ENCODE assay signal across 8 mouse cellular contexts in the genomic region with DNA sequence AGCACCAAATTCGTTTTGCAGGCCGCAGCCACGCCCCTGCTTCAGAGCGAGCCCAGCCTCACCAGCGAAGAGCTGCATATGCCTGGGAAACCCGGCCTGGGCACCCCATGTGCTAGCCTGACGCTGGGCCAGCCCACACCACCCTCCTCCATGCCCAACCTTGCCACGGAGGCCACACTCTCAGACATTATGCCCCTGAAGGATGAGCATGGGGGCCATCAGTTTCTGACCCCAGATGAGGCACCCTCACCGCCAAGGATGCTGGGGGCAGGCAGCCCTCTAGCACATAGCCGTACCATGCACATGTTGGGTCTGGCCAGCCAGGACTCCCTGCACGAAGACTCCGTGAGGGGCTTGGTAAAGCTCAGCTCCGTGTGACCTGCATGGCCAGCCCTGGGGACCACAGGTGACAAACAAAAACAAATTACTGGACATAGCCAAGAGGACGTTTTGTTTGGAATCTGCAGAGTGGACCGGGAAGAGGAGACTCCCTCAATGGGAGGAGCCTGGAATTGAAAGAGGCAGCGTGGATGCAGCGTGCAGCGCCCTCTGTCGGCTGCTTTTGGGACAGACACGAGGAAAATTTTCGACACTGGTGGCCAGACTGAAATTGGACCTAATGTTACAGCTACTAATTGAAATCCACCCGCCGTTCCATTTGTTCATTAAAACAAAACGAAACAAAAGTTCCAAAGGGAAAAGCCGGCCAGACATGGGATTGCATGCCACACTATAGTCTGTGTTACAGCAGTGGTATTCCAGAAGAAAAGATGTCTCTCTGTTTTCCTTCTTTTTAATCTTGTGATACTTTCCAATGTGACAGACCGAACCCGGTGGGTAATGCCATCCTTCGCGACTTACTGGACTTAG.
DNase-seq lines count a peak whose midpoint lies in the region; ATAC-seq and TF ChIP-seq lines count a peak whose summit lies in the region.

No protein-coding gene starts in this region.

- H3K36me3 ChIP-seq in embryonic facial prominence, embryonic 13.5 days = no peaks in the 10 kb centered on the region
- H3K36me3 ChIP-seq in limb, embryonic 13.5 days = no peaks in the 10 kb centered on the region
- no peaks in the 10 kb centered on the region for H3K36me3 ChIP-seq in midbrain, embryonic 14.5 days (ENCODE audit: control insufficient read depth, insufficient read depth, low read length)

- H3K4me3 ChIP-seq in bone marrow macrophage, adult 2 months (ENCODE audit: insufficient read depth, low read length) = no peak overlapping the region
- peak overlapping the region; percentile 51 for H3K4me3 ChIP-seq in embryonic facial prominence, embryonic 13.5 days
- H3K4me3 ChIP-seq in limb, embryonic 13.5 days = peak overlapping the region; percentile 46
- peak overlapping the region; percentile 38 for H3K4me3 ChIP-seq in midbrain, embryonic 14.5 days (replicated peaks; ENCODE audit: low read depth, low read length)

- TF ChIP-seq CTCF in bone marrow macrophage, adult 2 months (IDR thresholded peaks at IDR 0.05; ENCODE audit: low read depth, low read length) = peak; percentile 94

- peak overlapping the region; percentile 71 for H3K9ac ChIP-seq in embryonic facial prominence, embryonic 13.5 days
- H3K9ac ChIP-seq in limb, embryonic 13.5 days = peak overlapping the region; percentile 54
- peak overlapping the region; percentile 53 for H3K9ac ChIP-seq in midbrain, embryonic 14.5 days (replicated peaks; ENCODE audit: low read length)

- no peak overlapping the region for H3K27ac ChIP-seq in bone marrow macrophage, adult 2 months (ENCODE audit: insufficient read depth, low read depth, low read length)
- H3K27ac ChIP-seq in embryonic facial prominence, embryonic 13.5 days = peak overlapping the region; percentile 44
- H3K27ac ChIP-seq in limb, embryonic 13.5 days = no peak overlapping the region
- H3K27ac ChIP-seq in midbrain, embryonic 14.5 days (replicated peaks; ENCODE audit: low read depth, low read length) = peak overlapping the region; percentile 45

- peak overlapping the region; percentile 89 for H3K4me2 ChIP-seq in embryonic facial prominence, embryonic 13.5 days
- peak overlapping the region; percentile 77 for H3K4me2 ChIP-seq in limb, embryonic 13.5 days (replicated peaks)
- H3K4me2 ChIP-seq in midbrain, embryonic 14.5 days (ENCODE audit: low read length) = peak overlapping the region; percentile 71

- TF ChIP-seq POLR2A in bone marrow macrophage, adult 2 months (IDR thresholded peaks at IDR 0.05; ENCODE audit: borderline replicate concordance, low read depth, low read length) = no peak

- peak; percentile 74 for ATAC-seq in embryonic facial prominence, embryonic 13.5 days (ENCODE audit: insufficient number of reproducible peaks, insufficient read depth, low FRiP score, low TSS enrichment, low read depth)
- ATAC-seq in limb, embryonic 13.5 days (ENCODE audit: low FRiP score, low read depth) = peak; percentile 67
- peak; percentile 73 for ATAC-seq in midbrain, embryonic 14.5 days (ENCODE audit: low FRiP score, low TSS enrichment)

- peaks cover 7% of the 10 kb centered on the region for H3K4me1 ChIP-seq in bone marrow macrophage, adult 2 months (ENCODE audit: control insufficient read depth, insufficient read depth, low read length)
- H3K4me1 ChIP-seq in embryonic facial prominence, embryonic 13.5 days = peaks cover 11% of the 10 kb centered on the region
- H3K4me1 ChIP-seq in limb, embryonic 13.5 days = peaks cover 5% of the 10 kb centered on the region; the same call in 1 of the 2 replicates
- peaks cover 3% of the 10 kb centered on the region; the same call in 1 of the 2 replicates for H3K4me1 ChIP-seq in midbrain, embryonic 14.5 days (ENCODE audit: control insufficient read depth, insufficient read depth, low read length)

- H3K27me3 ChIP-seq in embryonic facial prominence, embryonic 13.5 days = no peaks in the 10 kb centered on the region
- H3K27me3 ChIP-seq in limb, embryonic 13.5 days = no peaks in the 10 kb centered on the region
- no peaks in the 10 kb centered on the region for H3K27me3 ChIP-seq in midbrain, embryonic 14.5 days (ENCODE audit: control insufficient read depth, insufficient read depth, low read length)

- no peaks in the 10 kb centered on the region for H3K9me3 ChIP-seq in embryonic facial prominence, embryonic 13.5 days
- H3K9me3 ChIP-seq in limb, embryonic 13.5 days = no peaks in the 10 kb centered on the region
- no peaks in the 10 kb centered on the region for H3K9me3 ChIP-seq in midbrain, embryonic 14.5 days (ENCODE audit: control insufficient read depth, low read length)

- WGBS in embryonic facial prominence, embryonic 13.5 days = 9% methylated on average over 29 of the region's 29 CpGs
- 9% methylated on average over 29 of the region's 29 CpGs for WGBS in limb, embryonic 13.5 days
- 10% methylated on average over 29 of the region's 29 CpGs for WGBS in midbrain, embryonic 14.5 days

- peak; percentile 40 for DNase-seq in A20 (ENCODE audit: low read depth, low spot score)
- peak; percentile 84 for DNase-seq in heart, adult 8-10 months (ENCODE audit: low spot score)
- peak; percentile 71 to 84 for DNase-seq in kidney, adult 8-10 months
- DNase-seq in midbrain, embryonic 14.5 days = peak; percentile 91
- DNase-seq in spleen, postnatal 4 days (ENCODE audit: low spot score in 2 of 2) = peak; percentile 55 to 86

Comparison
In these comparisons a context has a peak if more than half of its experiments do, and no peak if none do; other contexts are left out.
1. DNase-seq: peak in every context shown above with its lines; median percentile 91 in midbrain, embryonic 14.5 days; 84 in heart, adult 8-10 months; 78 in kidney, adult 8-10 months; 70 in spleen, postnatal 4 days; 40 in A20.
2. H3K27ac ChIP-seq: peak in embryonic facial prominence, embryonic 13.5 days (single experiment) and midbrain, embryonic 14.5 days (single experiment); none in bone marrow macrophage, adult 2 months (single experiment) and limb, embryonic 13.5 days (single experiment).
3. Peak in every context shown above with its lines, with median percentiles within 50 percentile points of each other: ATAC-seq, H3K4me2 ChIP-seq and H3K9ac ChIP-seq.